Mouse (Mus musculus) bone marrow macrophage, adult 2 months (primary cell): ENCODE data around the gene Nell1. TPM values are rescaled to one million over a fixed set of nuclear protein-coding genes. Genes with fewer than 3 reads are reported as not detected.

Experiments used
- H3K27ac ChIP-seq: 2 replicates; pipeline ENCODE4 v1.5.1; 2012; ENCODE audit warnings: low read depth, low read length; ENCODE audit not compliant: insufficient read depth
- H3K4me1 ChIP-seq: 2 replicates; pipeline ENCODE4 v1.6.1; 2012; ENCODE audit warnings: low read length; ENCODE audit not compliant: control insufficient read depth, insufficient read depth
- H3K4me3 ChIP-seq: 2 replicates; pipeline ENCODE4 v1.5.1; 2012; ENCODE audit warnings: mild to moderate bottlenecking, low read length, moderate library complexity; ENCODE audit not compliant: insufficient read depth
- CTCF ChIP-seq: IDR thresholded peaks from 2 replicates; pipeline ENCODE4 v1.5.1; 2012; ENCODE audit warnings: low read depth, mild to moderate bottlenecking, low read length, moderate library complexity
- POLR2A ChIP-seq: IDR thresholded peaks from 2 replicates; pipeline ENCODE4 v1.6.1; 2012; ENCODE audit warnings: mild to moderate bottlenecking, low read depth, low read length, borderline replicate concordance
- polyA plus RNA-seq: library from polyadenylated mRNA; stranded (reverse); fragments of >200 nt; gene quantifications from 2 replicates; pipeline ENCODE4 v1.2.4, GENCODE M21; 2012; ENCODE audit not compliant: missing spikeins, insufficient read depth, insufficient read length

Nell1 gene
- polyA plus RNA-seq, 1 experiment = not detected

DNA sequence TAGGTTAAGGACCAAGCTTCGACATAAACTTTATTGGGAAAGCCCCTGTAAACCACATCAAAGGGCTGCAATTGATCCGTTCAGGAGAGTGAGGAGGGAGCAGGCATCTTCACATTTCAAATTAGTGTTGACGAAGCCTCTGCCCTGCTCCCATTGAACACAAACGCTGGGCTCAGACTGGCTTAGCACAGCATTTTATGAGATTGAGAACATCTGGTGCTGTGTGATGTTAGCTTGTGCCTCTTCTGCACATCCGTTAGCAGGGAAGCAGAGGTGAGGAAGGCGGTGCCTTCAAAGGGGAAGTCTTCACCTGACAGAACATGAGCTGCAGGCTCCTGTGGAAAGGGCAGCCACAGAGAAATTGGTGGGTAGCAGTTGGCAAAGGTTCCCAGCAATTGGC, 66.4 kb downstream of the Nell1 start:
- no peaks in the 10 kb centered on the region for H3K4me1 ChIP-seq
- H3K27ac ChIP-seq = no peak overlapping the region
- TF ChIP-seq POLR2A = no peak
- TF ChIP-seq CTCF = no peak
- H3K4me3 ChIP-seq = no peak overlapping the region

GRCm38 (mm10) chr7:50050144-50050543, 75.5 kb downstream of the Nell1 start:
- TF ChIP-seq POLR2A (no peak), CTCF (no peak)
- Histone ChIP-seq H3K4me3 (no peak overlapping the region), H3K27ac (no peak overlapping the region), H3K4me1 (no peaks in the 10 kb centered on the region)

DNA sequence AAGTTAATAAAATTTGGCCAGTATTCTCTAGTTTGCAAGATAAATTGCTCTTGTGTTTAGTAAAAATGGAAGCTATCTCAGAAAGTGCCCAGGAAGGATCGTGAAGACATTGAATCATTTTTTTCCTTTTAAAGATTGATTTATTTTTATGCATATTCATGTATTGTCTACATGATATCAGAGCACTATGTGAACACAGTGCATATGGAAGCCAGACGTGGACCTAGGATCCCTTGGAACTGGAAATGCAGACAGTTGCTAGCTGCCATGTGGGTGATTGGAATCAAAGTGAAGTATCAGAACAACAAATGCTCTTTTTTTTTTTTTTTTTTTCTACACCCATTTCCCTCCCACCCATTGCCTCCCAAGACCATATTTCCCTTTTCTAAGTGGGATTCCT, 79.0 kb downstream of the Nell1 start:
- TF ChIP-seq CTCF (no peak), POLR2A (no peak)
- no peak overlapping the region for H3K27ac ChIP-seq

GRCm38 (mm10) chr7:50094461-50094860, 119.8 kb downstream of the Nell1 start:
- no peak overlapping the region for H3K4me3 ChIP-seq
- H3K4me1 ChIP-seq = no peaks in the 10 kb centered on the region
- no peak for TF ChIP-seq POLR2A
- TF ChIP-seq CTCF = no peak
- H3K27ac ChIP-seq = no peak overlapping the region

More for the DNA sequence above, 79.0 kb downstream of the Nell1 start:
- H3K4me1 ChIP-seq = no peaks in the 10 kb centered on the region
- no peak overlapping the region for H3K4me3 ChIP-seq

DNA sequence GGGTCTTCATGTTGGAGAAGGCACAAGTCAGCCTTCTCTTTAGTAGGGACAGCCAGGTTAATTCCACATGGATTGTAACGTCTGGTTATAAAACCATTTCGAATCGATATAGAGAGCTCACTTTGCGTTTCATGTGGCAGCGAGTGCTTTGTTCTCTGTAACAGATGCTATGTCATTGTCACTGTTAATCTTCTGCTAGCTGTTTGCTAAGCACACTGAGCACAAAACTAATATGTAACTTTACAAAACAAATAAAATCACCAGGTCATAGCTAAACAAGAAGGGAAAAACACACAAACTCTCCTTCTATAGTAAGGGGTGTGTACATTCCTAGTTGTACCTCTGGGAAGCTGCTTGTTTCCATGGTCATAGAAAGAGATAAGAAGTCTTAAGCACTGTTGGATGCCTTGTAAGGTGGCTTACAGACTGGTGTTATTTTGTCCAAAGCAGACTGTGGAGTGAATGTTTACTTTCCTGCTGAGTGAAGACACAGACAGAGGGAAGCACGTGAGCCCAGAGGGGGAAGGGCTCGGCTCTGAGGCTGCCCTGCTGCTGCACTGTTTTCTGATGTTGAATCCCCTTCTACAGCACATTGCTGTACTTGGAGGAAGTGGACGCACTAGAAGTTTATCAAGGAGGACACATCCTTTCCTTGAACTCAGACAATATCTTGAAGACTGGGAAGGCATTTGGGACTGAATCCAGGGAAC, 131.1 kb downstream of the Nell1 start:
- no peak overlapping the region for H3K27ac ChIP-seq
- no peak for TF ChIP-seq POLR2A
- TF ChIP-seq CTCF = no peak

DNA sequence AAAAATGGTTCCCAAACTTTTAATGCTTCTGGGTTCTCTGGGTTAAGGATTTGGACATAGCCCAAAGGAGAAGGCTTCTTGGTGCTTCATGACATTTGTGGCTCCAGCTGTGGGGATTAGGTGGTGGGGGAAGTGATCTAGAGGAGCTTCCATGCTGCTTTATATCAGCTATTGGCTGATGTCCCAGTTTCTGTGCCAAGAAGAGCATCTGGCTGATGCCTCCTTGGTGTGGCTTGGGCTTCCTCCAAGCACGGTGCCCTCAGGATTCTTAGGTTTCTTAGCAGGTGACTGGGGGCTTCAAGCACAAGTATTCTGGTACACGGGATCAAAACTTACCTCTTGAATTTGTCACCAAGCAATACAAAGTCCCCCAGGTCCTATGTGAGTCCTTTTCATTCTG, 132.6 kb downstream of the Nell1 start:
- Histone ChIP-seq H3K4me3 (no peak overlapping the region), H3K4me1 (no peaks in the 10 kb centered on the region), H3K27ac (no peak overlapping the region)
- TF ChIP-seq CTCF (no peak), POLR2A (no peak)

More for the DNA sequence above, 131.1 kb downstream of the Nell1 start:
- no peaks in the 10 kb centered on the region for H3K4me1 ChIP-seq
- no peak overlapping the region for H3K4me3 ChIP-seq

DNA sequence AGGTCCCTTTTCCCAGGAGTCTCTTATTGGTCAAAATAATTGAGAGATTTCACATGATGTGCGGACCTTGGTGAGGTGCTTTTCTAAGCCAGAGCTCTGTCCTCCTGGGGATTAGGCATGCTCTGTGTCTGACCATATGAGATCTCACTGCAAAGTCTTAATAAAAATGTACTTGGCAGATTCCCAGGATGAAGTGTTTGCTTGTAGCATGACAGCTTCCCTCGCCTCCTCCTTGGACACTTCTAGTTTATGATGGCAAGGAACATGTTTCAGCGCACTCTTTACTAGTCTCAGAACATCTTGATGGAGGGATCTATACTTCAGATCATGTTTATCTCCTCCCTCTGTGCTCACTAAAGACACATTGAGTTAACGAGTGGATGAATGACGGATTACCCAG, 143.7 kb downstream of the Nell1 start:
- H3K27ac ChIP-seq = no peak overlapping the region
- H3K4me1 ChIP-seq = no peaks in the 10 kb centered on the region
- no peak overlapping the region for H3K4me3 ChIP-seq
- TF ChIP-seq POLR2A (no peak), CTCF (no peak)

GRCm38 (mm10) chr7:50137706-50138105, 163.0 kb downstream of the Nell1 start:
- TF ChIP-seq POLR2A = no peak
- no peak for TF ChIP-seq CTCF
- H3K4me1 ChIP-seq = no peaks in the 10 kb centered on the region
- no peak overlapping the region for H3K4me3 ChIP-seq
- no peak overlapping the region for H3K27ac ChIP-seq

- H3K4me1 ChIP-seq = no peaks in the 10 kb centered on the region
- TF ChIP-seq POLR2A (no peak), CTCF (no peak)
- no peak overlapping the region for H3K4me3 ChIP-seq
- H3K27ac ChIP-seq = no peak overlapping the region
Observed at GRCm38 (mm10) chr7:50149326-50149725, 174.7 kb downstream of the Nell1 start.

DNA sequence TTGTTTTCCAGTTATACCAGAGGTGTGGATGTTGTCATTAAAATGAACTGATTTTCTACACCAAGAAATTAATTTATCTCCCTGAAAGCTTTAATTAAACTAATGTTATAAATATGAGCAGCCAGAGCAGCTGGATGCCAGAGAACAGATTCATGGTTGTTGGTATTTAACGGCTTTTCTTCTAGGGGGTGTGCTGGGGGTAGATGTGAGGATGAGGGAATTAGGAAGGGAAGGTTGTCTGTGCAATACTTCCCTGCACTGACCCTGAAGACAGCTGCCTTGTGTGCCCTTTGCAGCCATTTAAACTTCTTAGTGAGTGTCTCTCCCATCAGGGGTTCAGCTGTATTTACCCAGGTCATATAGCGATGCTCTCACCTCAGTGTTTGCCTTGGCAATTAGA, 176.2 kb downstream of the Nell1 start:
- Histone ChIP-seq H3K27ac (no peak overlapping the region), H3K4me1 (no peaks in the 10 kb centered on the region), H3K4me3 (no peak overlapping the region)
- TF ChIP-seq CTCF = no peak
- TF ChIP-seq POLR2A = no peak

GRCm38 (mm10) chr7:50153618-50154017, 179.0 kb downstream of the Nell1 start:
- Histone ChIP-seq H3K4me3 (no peak overlapping the region), H3K4me1 (no peaks in the 10 kb centered on the region), H3K27ac (no peak overlapping the region)
- no peak for TF ChIP-seq CTCF
- TF ChIP-seq POLR2A = no peak
